Mouse (Mus musculus) mesoderm, embryonic 11.5 days (tissue): ENCODE results near the gene Sprr2e.

ENCODE experiments used
- DNase-seq: peaks from one replicate; pipeline ENCODE4 v3.0.0-alpha.2; 2012; ENCODE audit warnings: low read depth, low spot score

Gene Sprr2e

DNA sequence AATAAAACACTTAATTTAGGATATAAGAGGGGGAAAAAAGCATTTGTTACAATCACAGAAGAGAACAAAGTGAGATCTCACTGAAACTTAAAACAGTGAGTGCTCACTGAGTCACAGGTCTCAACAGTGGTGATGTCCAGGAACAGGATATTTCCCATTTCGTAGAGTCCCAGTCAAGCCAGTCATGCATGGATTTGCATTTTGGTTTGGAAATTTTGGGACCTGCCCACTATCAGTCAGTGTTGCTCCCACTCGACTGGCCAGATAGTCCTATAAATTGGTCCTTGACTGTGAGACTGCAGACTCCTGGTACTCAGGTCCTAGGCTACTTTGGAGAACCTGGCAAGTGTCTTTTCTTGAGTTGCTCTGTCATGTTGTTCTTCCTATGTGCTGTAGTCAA, at the start of gene Sprr2e:
TSS of gene Sprr2e (plus strand) at position 301 of the 400 bp plus-strand sequence.
- DNase-seq: no peak

- peak; percentile 10 for DNase-seq
These were observed 44.5 kb upstream of the Sprr2e start for GRCm38 (mm10) chr3:92307406-92307805.

GRCm38 (mm10) chr3:92316320-92316719, 35.6 kb upstream of the Sprr2e start, which contains the start of gene Sprr2b:
Gene Sprr2b (plus strand): TSS chr3:92316620.
- DNase-seq: no peak

DNA sequence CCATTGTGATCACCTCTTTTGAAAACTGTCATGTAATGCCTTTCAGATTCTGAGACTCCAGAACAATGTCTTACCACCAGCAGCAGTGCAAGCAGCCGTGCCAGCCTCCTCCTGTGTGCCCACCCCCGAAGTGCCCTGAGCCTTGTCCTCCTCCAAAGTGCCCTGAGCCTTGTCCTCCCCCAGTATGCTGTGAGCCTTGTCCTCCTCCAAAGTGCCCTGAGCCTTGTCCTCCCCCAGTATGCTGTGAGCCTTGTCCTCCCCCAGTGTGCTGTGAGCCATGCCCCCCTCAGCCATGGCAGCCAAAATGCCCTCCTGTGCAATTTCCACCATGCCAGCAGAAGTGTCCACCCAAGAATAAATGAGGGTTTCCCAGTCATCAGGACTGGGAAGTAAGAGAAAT, 34.6 kb upstream of the Sprr2e start:
- DNase-seq: no peak

- no peak for DNase-seq
These were observed 15.7 kb upstream of the Sprr2e start for GRCm38 (mm10) chr3:92336278-92336677.

- DNase-seq: no peak
These were observed 13.1 kb upstream of the Sprr2e start, which contains the start of gene Sprr2d for GRCm38 (mm10) chr3:92338840-92339239. Gene Sprr2d (plus strand): TSS chr3:92339140.

DNA sequence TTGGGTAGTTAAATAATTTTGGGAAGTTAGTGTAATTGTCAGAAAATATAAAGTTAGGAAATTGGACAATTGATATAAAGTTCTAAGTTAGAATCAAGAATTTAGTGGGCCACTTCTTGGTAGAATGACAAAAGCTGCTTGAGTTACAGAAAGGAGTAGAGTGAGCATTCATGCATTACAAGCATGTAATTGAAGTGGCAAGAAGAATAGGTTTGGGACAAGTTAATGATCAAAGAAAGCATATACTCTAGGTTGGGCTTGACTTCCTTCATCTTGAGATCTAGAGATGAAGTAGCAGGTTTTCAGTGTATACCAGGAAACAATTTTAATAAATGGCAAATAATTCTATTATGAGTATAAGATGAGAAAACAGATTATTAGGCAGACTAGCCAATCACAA, 9.7 kb downstream of the Sprr2e start:
- DNase-seq: no peak

DNA sequence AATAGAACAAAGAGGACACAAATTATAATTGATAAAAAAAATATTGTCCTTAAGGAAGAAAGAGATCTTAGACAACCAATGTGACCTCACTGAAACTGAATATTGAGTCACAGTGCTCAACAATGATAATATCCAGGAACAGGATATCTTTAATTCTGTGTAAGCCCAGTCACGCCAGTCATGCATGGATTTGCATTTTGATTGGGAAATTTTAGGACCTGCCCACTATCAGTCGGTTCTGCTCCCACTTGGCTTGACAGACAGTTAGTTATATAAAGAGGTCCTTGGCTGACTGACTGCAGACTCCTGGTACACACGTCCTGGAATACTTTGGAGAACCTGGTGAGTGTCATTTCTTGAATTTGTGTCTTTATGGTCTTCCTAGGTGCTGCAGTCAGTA, 12.9 kb downstream of the Sprr2e start, which contains the start of gene Sprr2f:
TSS of gene Sprr2f (plus strand) at position 301 of the 400 bp plus-strand sequence.
- no peak for DNase-seq

- DNase-seq: no peak
These were observed 21.7 kb downstream of the Sprr2e start for GRCm38 (mm10) chr3:92373613-92374012.

DNA sequence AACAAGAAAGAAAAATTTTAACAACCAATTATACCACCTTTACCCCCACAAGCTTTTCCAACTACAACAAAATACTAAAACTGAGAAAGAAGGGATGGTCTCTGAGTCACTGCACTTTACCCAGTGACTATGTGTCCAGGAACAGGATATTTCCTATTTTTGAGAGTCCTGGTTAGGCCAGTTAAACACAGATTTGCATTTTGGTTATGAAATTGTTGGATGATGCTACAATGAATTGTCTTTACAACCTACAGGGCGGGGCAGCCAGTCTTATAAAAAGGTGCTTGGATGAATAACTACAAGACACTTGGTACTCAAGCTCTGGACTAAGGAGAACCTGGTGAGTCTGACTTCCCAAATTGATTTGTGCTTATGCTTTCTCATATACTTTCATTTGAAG, 33.4 kb downstream of the Sprr2e start, which contains the start of gene Sprr2h:
TSS of gene Sprr2h (plus strand) at position 301 of the 400 bp plus-strand sequence.
- no peak for DNase-seq

GRCm38 (mm10) chr3:92394301-92394700, 42.4 kb downstream of the Sprr2e start:
- no peak for DNase-seq
